Mouse (Mus musculus) embryonic facial prominence, embryonic 14.5 days (tissue): ENCODE data around the gene Fstl1. TPM values are rescaled to one million over a fixed set of nuclear protein-coding genes. Genes with fewer than 3 reads are reported as not detected.
A peak's percentile ranks its signal among the peaks of the same experiment; 100 is the strongest.

Experiments used
- ATAC-seq: fragments of 200-750 bp; cut with Nextera tagmentation; 2 replicates; pipeline ENCODE4 v1.8.0; 2017; ENCODE audit warnings: low read depth, moderate number of reproducible peaks, moderate TSS enrichment
- DNase-seq: peaks from one replicate; pipeline ENCODE4 v3.0.0-alpha.2; 2015; ENCODE audit warnings: low spot score
- H3K27ac ChIP-seq: fragments of 300-500 bp; sonication (generic); replicated peaks from 2 replicates; pipeline ENCODE4 v1.5.1; 2014; ENCODE audit warnings: low read depth, mild to moderate bottlenecking, low read length, moderate library complexity
- H3K27me3 ChIP-seq: fragments of 300-500 bp; sonication (generic); replicated peaks from 2 replicates; pipeline ENCODE4 v1.6.1; 2014; ENCODE audit warnings: low read length; ENCODE audit not compliant: control insufficient read depth, insufficient read depth
- H3K36me3 ChIP-seq: fragments of 300-500 bp; sonication (generic); 2 replicates; pipeline ENCODE4 v1.6.1; 2014; ENCODE audit warnings: low read length, mixed read lengths; ENCODE audit not compliant: control insufficient read depth, insufficient read depth
- H3K4me1 ChIP-seq: fragments of 300-500 bp; sonication (generic); 2 replicates; pipeline ENCODE4 v1.6.1; 2014; ENCODE audit warnings: antibody characterized with exemption, low read length; ENCODE audit not compliant: control insufficient read depth, insufficient read depth
- H3K4me2 ChIP-seq: fragments of 300-500 bp; sonication (generic); 2 replicates; pipeline ENCODE4 v1.6.1; 2014; ENCODE audit warnings: low read depth, mild to moderate bottlenecking, low read length, moderate library complexity, mixed read lengths
- H3K4me3 ChIP-seq: fragments of 300-500 bp; sonication (generic); 2 replicates; pipeline ENCODE4 v1.5.1; 2014; ENCODE audit warnings: low read depth, mild to moderate bottlenecking, low read length
- H3K9ac ChIP-seq: fragments of 300-500 bp; sonication (generic); 2 replicates; pipeline ENCODE4 v1.6.1; 2014; ENCODE audit warnings: low read depth, mild to moderate bottlenecking, low read length, moderate library complexity, mixed read lengths
- H3K9me3 ChIP-seq: fragments of 300-500 bp; sonication (generic); 2 replicates; pipeline ENCODE4 v1.6.1; 2016; ENCODE audit warnings: low read length; ENCODE audit not compliant: control insufficient read depth
- WGBS: fragments of 180-500 bp; shearing (Covaris S2); extraction: QIAGEN DNeasy Blood & Tissue Kit; methylation state at CpG from one replicate; pipeline ENCODE4 v1.1.7; 2014; 5-methylcytosine and 5-hydroxymethylcytosine counted together
- polyA plus RNA-seq: library from polyadenylated mRNA; unstranded; fragments of >200 nt; fragmentation: Nextera tagmentation; extraction: Ambion mirVana; gene quantifications from 2 replicates; pipeline ENCODE4 v1.2.1, GENCODE M21; 2014

Gene Fstl1
- polyA plus RNA-seq, 1 experiment from 2014 or later = 833 TPM

DNA sequence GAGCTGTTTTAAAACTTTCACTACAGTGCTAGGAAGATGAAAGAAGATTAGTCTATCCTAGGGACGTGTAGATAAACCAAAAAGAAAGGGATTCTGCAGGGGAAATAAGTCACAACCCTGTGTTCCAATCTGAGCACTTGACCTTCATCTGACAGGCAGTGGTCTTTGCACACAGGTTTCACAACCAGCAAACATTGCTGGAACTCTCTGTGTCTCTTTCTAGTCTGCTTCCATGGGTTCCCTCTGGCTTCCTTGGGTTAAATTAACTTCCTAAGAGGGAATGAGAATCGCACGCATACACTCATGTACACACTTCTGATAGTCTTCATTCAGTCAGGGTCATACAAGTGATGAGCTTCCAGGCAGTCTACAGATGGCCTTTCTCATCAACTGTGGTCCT lies 87.2 kb downstream of the Fstl1 start:
- Histone ChIP-seq H3K27ac (no peak overlapping the region), H3K36me3 (no peaks in the 10 kb centered on the region), H3K9ac (no peak overlapping the region), H3K4me1 (peaks cover 5% of the 10 kb centered on the region; the same call in 1 of the 2 replicates), H3K9me3 (no peaks in the 10 kb centered on the region), H3K4me2 (no peak overlapping the region), H3K4me3 (no peak overlapping the region), H3K27me3 (no peaks in the 10 kb centered on the region)
- WGBS = 82% methylated on average over 3 of the region's 3 CpGs
- ATAC-seq = no peak
- DNase-seq = no peak

DNA sequence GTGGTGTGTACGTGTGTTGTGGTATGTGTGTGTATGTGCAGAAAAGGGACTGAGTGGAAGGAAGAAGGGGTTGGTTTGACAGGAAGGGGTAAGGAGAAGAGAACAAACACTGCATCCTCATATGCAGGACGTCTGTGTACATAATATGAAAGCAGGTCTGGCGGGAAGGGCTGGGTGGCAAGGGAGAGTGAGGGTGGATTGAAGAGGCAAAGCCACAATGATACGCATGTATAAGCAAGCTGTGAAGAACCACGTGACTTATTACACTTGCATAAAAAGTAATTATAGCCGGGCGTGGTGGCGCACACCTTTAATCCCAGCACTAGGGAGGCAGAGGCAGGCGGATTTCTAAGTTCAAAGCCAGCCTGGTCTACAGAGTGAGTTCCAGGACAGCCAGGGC lies 89.2 kb downstream of the Fstl1 start:
- Histone ChIP-seq H3K9ac (no peak overlapping the region), H3K4me2 (no peak overlapping the region), H3K27me3 (no peaks in the 10 kb centered on the region), H3K4me1 (peaks cover 12% of the 10 kb centered on the region), H3K9me3 (no peaks in the 10 kb centered on the region), H3K4me3 (no peak overlapping the region), H3K27ac (no peak overlapping the region), H3K36me3 (peaks cover 8% of the 10 kb centered on the region; the same call in 1 of the 2 replicates)
- WGBS = 86% methylated on average over 9 of the region's 9 CpGs
- ATAC-seq (no peak), DNase-seq (no peak)

- Histone ChIP-seq H3K9me3 (no peaks in the 10 kb centered on the region), H3K4me1 (peaks cover 15% of the 10 kb centered on the region), H3K4me2 (peak within 1 kb of the TSS; percentile 76), H3K27ac (peak within 1 kb of the TSS; percentile 99), H3K36me3 (peaks cover 13% of the 10 kb centered on the region), H3K27me3 (no peaks in the 10 kb centered on the region), H3K9ac (peak within 1 kb of the TSS; percentile 98), H3K4me3 (peak within 1 kb of the TSS; percentile 97)
- peak; percentile 91 for DNase-seq
- ATAC-seq = peak; percentile 95
- WGBS = 1% methylated on average over 31 of the region's 86 CpGs
Observed at GRCm38 (mm10) chr16:37867791-37868505, 91.3 kb downstream of the Fstl1 start, which contains the start of gene Lrrc58. TSS of gene Lrrc58 (plus strand) at chr16:37868389.

- ATAC-seq (peak; percentile 81), DNase-seq (peak; percentile 76)
- Histone ChIP-seq H3K9ac (peak overlapping the region; percentile 98), H3K27ac (peak overlapping the region; percentile 99), H3K4me1 (peaks cover 15% of the 10 kb centered on the region), H3K27me3 (no peaks in the 10 kb centered on the region), H3K9me3 (no peaks in the 10 kb centered on the region), H3K4me2 (peak overlapping the region; percentile 76), H3K36me3 (peaks cover 13% of the 10 kb centered on the region), H3K4me3 (peak overlapping the region; percentile 97)
- WGBS = 0% methylated on average over 25 of the region's 87 CpGs
Observed at GRCm38 (mm10) chr16:37868506-37869469, 92.1 kb downstream of the Fstl1 start.

GRCm38 (mm10) chr16:37869470-37870231 lies 93.0 kb downstream of the Fstl1 start:
- peak overlapping the region; percentile 76 for H3K4me2 ChIP-seq
- H3K4me1 ChIP-seq = peaks cover 15% of the 10 kb centered on the region
- 23% methylated on average over 4 of the region's 4 CpGs for WGBS
- H3K27ac ChIP-seq = peak overlapping the region; percentile 99
- H3K36me3 ChIP-seq = peaks cover 13% of the 10 kb centered on the region
- H3K4me3 ChIP-seq = peak overlapping the region; percentile 97
- ATAC-seq (no peak), DNase-seq (no peak)
- H3K27me3 ChIP-seq = no peaks in the 10 kb centered on the region
- peak overlapping the region; percentile 98 for H3K9ac ChIP-seq
- H3K9me3 ChIP-seq = no peaks in the 10 kb centered on the region

DNA sequence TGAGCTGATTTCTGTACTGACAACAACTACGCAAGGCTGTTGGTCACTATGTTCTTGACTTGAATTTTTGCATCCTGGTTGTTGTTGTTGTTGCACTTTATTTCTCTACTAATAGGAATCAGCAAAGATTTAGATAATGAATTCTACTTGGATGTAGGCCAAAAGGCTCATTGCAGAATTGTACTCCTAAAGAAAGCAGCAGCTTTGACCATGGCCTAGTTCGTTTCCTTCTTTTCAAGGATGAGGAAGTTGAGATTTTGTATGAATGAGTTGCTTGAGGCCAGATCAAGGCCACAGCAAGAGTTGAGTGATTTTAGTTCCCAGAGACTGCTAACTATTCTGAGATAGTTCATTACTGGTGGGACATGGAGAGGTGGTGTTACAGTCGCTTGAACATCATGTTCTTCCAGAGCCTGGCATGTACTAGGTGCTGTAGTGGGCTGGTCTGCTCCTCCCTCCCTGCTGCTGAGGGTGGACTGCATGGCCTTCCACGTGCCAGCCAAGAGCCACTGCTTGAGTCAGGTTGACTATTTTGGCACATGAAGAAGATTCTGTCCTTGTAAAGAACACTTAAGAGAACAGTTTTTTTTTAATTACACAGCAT lies 94.5 kb downstream of the Fstl1 start:
- no peak for ATAC-seq
- no peak for DNase-seq
- peaks cover 15% of the 10 kb centered on the region for H3K4me1 ChIP-seq
- H3K4me2 ChIP-seq = no peak overlapping the region; the same call in 1 of the 2 replicates
- no peak overlapping the region for H3K4me3 ChIP-seq
- H3K36me3 ChIP-seq = peaks cover 13% of the 10 kb centered on the region
- no peaks in the 10 kb centered on the region for H3K9me3 ChIP-seq
- no peak overlapping the region for H3K9ac ChIP-seq
- 80% methylated on average over 4 of the region's 4 CpGs for WGBS
- no peak overlapping the region for H3K27ac ChIP-seq
- H3K27me3 ChIP-seq = no peaks in the 10 kb centered on the region

- DNase-seq = no peak
- Histone ChIP-seq H3K27me3 (no peaks in the 10 kb centered on the region), H3K4me3 (no peak overlapping the region), H3K27ac (no peak overlapping the region), H3K4me2 (no peak overlapping the region), H3K4me1 (peaks cover 9% of the 10 kb centered on the region), H3K9ac (no peak overlapping the region), H3K36me3 (peaks cover 38% of the 10 kb centered on the region), H3K9me3 (no peaks in the 10 kb centered on the region)
- 88% methylated on average over 4 of the region's 4 CpGs for WGBS
- no peak for ATAC-seq
Observed at GRCm38 (mm10) chr16:37874501-37875235, 98.0 kb downstream of the Fstl1 start.
